Mouse (Mus musculus) megakaryocyte, adult 5-6 weeks (primary cell): ENCODE results near the gene Zar1. TPM values are rescaled to one million over a fixed set of nuclear protein-coding genes. Genes with fewer than 3 reads are reported as not detected.
A peak's percentile ranks its signal among the peaks of the same experiment; 100 is the strongest.
"Not testable (repeated sequence)": the region's sequence is repeated elsewhere in the genome, so short reads cannot be mapped to it uniquely, and the experiment has no call there.

Source experiments
- ATAC-seq: 2 replicates; pipeline ENCODE4 v1.8.0; 2016; ENCODE audit warnings: mild to moderate bottlenecking, inconsistent platforms; ENCODE audit not compliant: poor library complexity, severe bottlenecking
- total RNA-seq, 2 experiments: library from RNA; stranded (forward) in 1 of 2; stranded (reverse) in 1 of 2; fragments of 153-499, 151-499 nt in 1 of 2; fragments of 221-1000, 200-1000 nt in 1 of 2; gene quantifications; 2 replicates each; pipeline versions ENCODE4 v1.2.3 to v1.2.4; 2015 to 2017

The Zar1 gene
- total RNA-seq (2015) (not detected in 2 replicates), total RNA-seq (2017) (not detected in 2 replicates)

- not testable (repeated sequence) for ATAC-seq
Measured at GRCm38 (mm10) chr5:72580970-72581332, at the start of gene Zar1. Gene Zar1 (minus strand): TSS chr5:72581254.

- ATAC-seq, result no peak
Measured at GRCm38 (mm10) chr5:72630026-72630425, 49.0 kb upstream of the Zar1 start.

- no peak for ATAC-seq
Measured at GRCm38 (mm10) chr5:72621022-72621421, 40.0 kb upstream of the Zar1 start.

GRCm38 (mm10) chr5:72617413-72617812, 36.4 kb upstream of the Zar1 start:
- ATAC-seq, result no peak

GRCm38 (mm10) chr5:72603138-72603537, 22.1 kb upstream of the Zar1 start:
- no peak for ATAC-seq

GRCm38 (mm10) chr5:72601006-72601405, 20.0 kb upstream of the Zar1 start:
- peak; percentile 69 for ATAC-seq

- no peak; the same call in 1 of the 2 replicates for ATAC-seq
Measured at GRCm38 (mm10) chr5:72587192-72587681, 6.2 kb upstream of the Zar1 start, which contains the start of gene Gm5868. Gene Gm5868 (minus strand): TSS chr5:72587551.

- ATAC-seq, result not testable (repeated sequence)
Measured at GRCm38 (mm10) chr5:72586667-72587191, 5.7 kb upstream of the Zar1 start.

- ATAC-seq, result peak; percentile 49; the same call in 1 of the 2 replicates
Measured at GRCm38 (mm10) chr5:72586122-72586521, 5.1 kb upstream of the Zar1 start.

- peak; percentile 51 for ATAC-seq
Measured at GRCm38 (mm10) chr5:72580088-72580969, 725 bp downstream of the Zar1 start.

GRCm38 (mm10) chr5:72579599-72579998, 1.5 kb downstream of the Zar1 start:
- ATAC-seq, result not testable (repeated sequence)

- ATAC-seq, result no peak
Measured at GRCm38 (mm10) chr5:72565621-72566020, 15.4 kb downstream of the Zar1 start.

GRCm38 (mm10) chr5:72563183-72563582, 17.9 kb downstream of the Zar1 start:
- not testable (repeated sequence) for ATAC-seq

- no peak for ATAC-seq
Measured at GRCm38 (mm10) chr5:72560976-72561628, 20.0 kb downstream of the Zar1 start.

GRCm38 (mm10) chr5:72559544-72560049, 21.5 kb downstream of the Zar1 start, which contains the start of gene Nfxl1:
Gene Nfxl1 (minus strand): TSS chr5:72559684.
- peak; percentile 96 for ATAC-seq

- peak; percentile 54 for ATAC-seq
Measured at GRCm38 (mm10) chr5:72558716-72559526, 22.1 kb downstream of the Zar1 start.

GRCm38 (mm10) chr5:72556245-72556644, 24.8 kb downstream of the Zar1 start:
- ATAC-seq, result no peak

GRCm38 (mm10) chr5:72551209-72551608, 29.8 kb downstream of the Zar1 start:
- peak; percentile 54; the same call in 1 of the 2 replicates for ATAC-seq

- no peak for ATAC-seq
Measured at GRCm38 (mm10) chr5:72528896-72529295, 52.2 kb downstream of the Zar1 start.
